Comparison of ENCODE assay signal across 23 mouse cellular contexts in genomic region chr3:81408914-81409313, GRCm38 (mm10).
DNase-seq lines count a peak whose midpoint lies in the region; ATAC-seq and TF ChIP-seq lines count a peak whose summit lies in the region.
"Had no signal": no experiment of that assay in that cellular context is flagged by ENCODE, and none has a peak within 500 bp of the region (broad histone marks: within the 10 kb centered on the region; RNA-seq: fewer than 3 reads in every experiment).

No protein-coding gene starts in this region.

- WGBS in lung, embryonic 14.5 days = 39% methylated on average over 1 of the region's 1 CpGs
- WGBS in embryonic facial prominence, embryonic 14.5 days = 35% methylated on average over 1 of the region's 1 CpGs
- 31% methylated on average over 1 of the region's 1 CpGs for WGBS in midbrain, embryonic 14.5 days

- no peak overlapping the region for H3K9ac ChIP-seq in lung, embryonic 14.5 days
- H3K9ac ChIP-seq in embryonic facial prominence, embryonic 14.5 days (ENCODE audit: low read depth, low read length) = no peak overlapping the region
- no peak overlapping the region for H3K9ac ChIP-seq in midbrain, embryonic 14.5 days (replicated peaks; ENCODE audit: low read length)
- H3K9ac ChIP-seq: hindbrain, embryonic 14.5 days; limb, embryonic 13.5 days; liver, embryonic 12.5 days; midbrain, embryonic 12.5 days; neural tube, embryonic 12.5 days had no signal

- TF ChIP-seq CTCF in lung, embryonic 14.5 days (IDR thresholded peaks at IDR 0.05; ENCODE audit: low read depth) = no peak

- no peak overlapping the region for H3K27ac ChIP-seq in lung, embryonic 14.5 days (ENCODE audit: low read depth)
- H3K27ac ChIP-seq in embryonic facial prominence, embryonic 14.5 days (replicated peaks; ENCODE audit: low read depth, low read length) = no peak overlapping the region
- no peak overlapping the region for H3K27ac ChIP-seq in midbrain, embryonic 14.5 days (replicated peaks; ENCODE audit: low read depth, low read length)
- H3K27ac ChIP-seq: heart, embryonic 10.5 days; hindbrain, embryonic 14.5 days; limb, embryonic 13.5 days; liver, embryonic 12.5 days; midbrain, embryonic 12.5 days; neural tube, embryonic 12.5 days had no signal

- no peaks in the 10 kb centered on the region for H3K4me1 ChIP-seq in lung, embryonic 14.5 days (ENCODE audit: insufficient read depth)
- H3K4me1 ChIP-seq in embryonic facial prominence, embryonic 14.5 days (ENCODE audit: control insufficient read depth, insufficient read depth, low read length) = peaks cover 2% of the 10 kb centered on the region; the same call in 1 of the 2 replicates
- H3K4me1 ChIP-seq in midbrain, embryonic 14.5 days (ENCODE audit: control insufficient read depth, insufficient read depth, low read length) = no peaks in the 10 kb centered on the region
- H3K4me1 ChIP-seq: heart, embryonic 10.5 days; limb, embryonic 13.5 days; liver, embryonic 12.5 days; neural tube, embryonic 12.5 days had no signal

- peak; percentile 40 for DNase-seq in embryo, embryonic 10.5 days (ENCODE audit: low spot score)
- DNase-seq in embryo, embryonic 10 days (ENCODE audit: low spot score) = no peak
- DNase-seq in lung, embryonic 14.5 days = peak; percentile 21
- no peak for DNase-seq in lung, postnatal 14 days
- peak; percentile 40 for DNase-seq in embryonic facial prominence, embryonic 14.5 days (ENCODE audit: low spot score)
- peak; percentile 48 for DNase-seq in retina, embryonic 14.5 days (ENCODE audit: low spot score)
- no peak for DNase-seq in cerebellum, adult 9-10 months
- DNase-seq in midbrain, embryonic 14.5 days = no peak
- DNase-seq: adrenal gland, postnatal 25 days; cerebellum, adult 11 months; cerebellum, postnatal 10 days; heart, postnatal 4 days; kidney, adult 18-20 months; kidney, postnatal 36 days; layer of hippocampus, postnatal 36 days; thymus, postnatal 25 days had no signal

- H3K9me3 ChIP-seq in lung, embryonic 14.5 days (ENCODE audit: low read depth, low read length) = no peaks in the 10 kb centered on the region
- no peaks in the 10 kb centered on the region for H3K9me3 ChIP-seq in embryonic facial prominence, embryonic 14.5 days (ENCODE audit: control insufficient read depth, low read length)
- no peaks in the 10 kb centered on the region for H3K9me3 ChIP-seq in midbrain, embryonic 14.5 days (ENCODE audit: control insufficient read depth, low read length)
- H3K9me3 ChIP-seq: heart, embryonic 10.5 days; limb, embryonic 13.5 days; liver, embryonic 12.5 days; midbrain, embryonic 12.5 days; neural tube, embryonic 12.5 days had no signal

- no peaks in the 10 kb centered on the region for H3K36me3 ChIP-seq in lung, embryonic 14.5 days (ENCODE audit: insufficient read depth)
- no peaks in the 10 kb centered on the region for H3K36me3 ChIP-seq in embryonic facial prominence, embryonic 14.5 days (ENCODE audit: control insufficient read depth, insufficient read depth, low read length)
- no peaks in the 10 kb centered on the region for H3K36me3 ChIP-seq in midbrain, embryonic 14.5 days (ENCODE audit: control insufficient read depth, insufficient read depth, low read length)
- H3K36me3 ChIP-seq: heart, embryonic 10.5 days; limb, embryonic 13.5 days; liver, embryonic 12.5 days; midbrain, embryonic 12.5 days; neural tube, embryonic 12.5 days had no signal

- no peak overlapping the region for H3K4me3 ChIP-seq in lung, embryonic 14.5 days (ENCODE audit: low read depth, low read length)
- no peak overlapping the region for H3K4me3 ChIP-seq in embryonic facial prominence, embryonic 14.5 days (ENCODE audit: low read depth, low read length)
- no peak overlapping the region for H3K4me3 ChIP-seq in midbrain, embryonic 14.5 days (replicated peaks; ENCODE audit: low read depth, low read length)
- H3K4me3 ChIP-seq: heart, embryonic 10.5 days; limb, embryonic 13.5 days; liver, embryonic 12.5 days; midbrain, embryonic 12.5 days; neural tube, embryonic 12.5 days had no signal

- no peaks in the 10 kb centered on the region for H3K27me3 ChIP-seq in lung, embryonic 14.5 days (ENCODE audit: insufficient read depth, low read length)
- no peaks in the 10 kb centered on the region for H3K27me3 ChIP-seq in embryonic facial prominence, embryonic 14.5 days (replicated peaks; ENCODE audit: control insufficient read depth, insufficient read depth, low read length)
- H3K27me3 ChIP-seq in midbrain, embryonic 14.5 days (ENCODE audit: control insufficient read depth, insufficient read depth, low read length) = no peaks in the 10 kb centered on the region
- H3K27me3 ChIP-seq: limb, embryonic 13.5 days; liver, embryonic 12.5 days; midbrain, embryonic 12.5 days; neural tube, embryonic 12.5 days had no signal

- ATAC-seq in lung, embryonic 14.5 days (ENCODE audit: insufficient read depth) = no peak
- ATAC-seq in embryonic facial prominence, embryonic 14.5 days (ENCODE audit: low read depth) = peak; percentile 76; the same call in 1 of the 2 replicates
- ATAC-seq in midbrain, embryonic 14.5 days (ENCODE audit: low FRiP score, low TSS enrichment) = no peak
- ATAC-seq: inflammation-experienced regulatory T-cells, adult 6 months; liver, embryonic 12.5 days had no signal

- no peak overlapping the region for H3K4me2 ChIP-seq in lung, embryonic 14.5 days
- no peak overlapping the region for H3K4me2 ChIP-seq in embryonic facial prominence, embryonic 14.5 days (ENCODE audit: low read depth, low read length)
- no peak overlapping the region for H3K4me2 ChIP-seq in midbrain, embryonic 14.5 days (ENCODE audit: low read length)
- H3K4me2 ChIP-seq: hindbrain, embryonic 14.5 days; limb, embryonic 13.5 days; liver, embryonic 12.5 days; midbrain, embryonic 12.5 days; neural tube, embryonic 12.5 days had no signal

Comparison
In these comparisons a context has a peak if more than half of its experiments do, and no peak if none do; other contexts are left out.
1. DNase-seq: peak in embryo, embryonic 10.5 days (single experiment), lung, embryonic 14.5 days (single experiment), embryonic facial prominence, embryonic 14.5 days (single experiment) and retina, embryonic 14.5 days (single experiment); none in embryo, embryonic 10 days (single experiment), lung, postnatal 14 days (single experiment), cerebellum, adult 9-10 months (single experiment) and midbrain, embryonic 14.5 days (single experiment).